Mouse (Mus musculus): ENCODE measurements at regions not wholly inside any gene's neighbourhood (a gene's known extent, or its start where the extent isn't known, plus 50 kb on each side); places are given as distances from the start of the nearest gene placed in this dataset.

GRCm38 (mm10) chrX:145672776-145673175 lies 167.8 kb upstream of the Amot start:
- peak in 1 of 2 experiments; percentile 0 for DNase-seq (ENCODE audit: low spot score in 2 of 2)

- DNase-seq (ENCODE audit: low spot score in 2 of 2) = no peak
These were observed 146.7 kb upstream of the Amot start for GRCm38 (mm10) chrX:145651647-145652046.

GRCm38 (mm10) chrX:145619649-145620048 lies 114.7 kb upstream of the Amot start:
- DNase-seq (ENCODE audit: low spot score in 2 of 2) = no peak

GRCm38 (mm10) chrX:145602085-145602484 lies 97.1 kb upstream of the Amot start:
- no peak for DNase-seq (ENCODE audit: low spot score in 2 of 2)

GRCm38 (mm10) chrX:145590733-145591132 lies 85.8 kb upstream of the Amot start:
- DNase-seq (ENCODE audit: low spot score in 2 of 2) = no peak

- DNase-seq (ENCODE audit: low spot score in 2 of 2) = no peak
These were observed 62.5 kb upstream of the Amot start for GRCm38 (mm10) chrX:145567528-145567927.

- no peak for DNase-seq (ENCODE audit: low spot score in 2 of 2)
These were observed 62.1 kb upstream of the Amot start for GRCm38 (mm10) chrX:145567073-145567472.

GRCm38 (mm10) chrX:145558881-145559280 lies 53.9 kb upstream of the Amot start:
- no peak for DNase-seq (ENCODE audit: low spot score in 2 of 2)
